Mouse (Mus musculus) kidney, adult 2 months (tissue): ENCODE measurements around the gene Slc27a3.

ENCODE experiments used
- CTCF ChIP-seq: fragments of 200-500 bp; conservative IDR thresholded peaks from 2 replicates; pipeline ENCODE4 v1.5.1; 2011; ENCODE audit warnings: low read depth, mild to moderate bottlenecking, control low read depth, low read length, moderate library complexity, mixed read lengths; ENCODE audit not compliant: insufficient read depth, insufficient read length
- POLR2A ChIP-seq: fragments of 200-500 bp; IDR thresholded peaks from one replicate; pipeline ENCODE4 v1.6.1; 2011; ENCODE audit warnings: low read depth, low read length, control low read depth

DNA sequence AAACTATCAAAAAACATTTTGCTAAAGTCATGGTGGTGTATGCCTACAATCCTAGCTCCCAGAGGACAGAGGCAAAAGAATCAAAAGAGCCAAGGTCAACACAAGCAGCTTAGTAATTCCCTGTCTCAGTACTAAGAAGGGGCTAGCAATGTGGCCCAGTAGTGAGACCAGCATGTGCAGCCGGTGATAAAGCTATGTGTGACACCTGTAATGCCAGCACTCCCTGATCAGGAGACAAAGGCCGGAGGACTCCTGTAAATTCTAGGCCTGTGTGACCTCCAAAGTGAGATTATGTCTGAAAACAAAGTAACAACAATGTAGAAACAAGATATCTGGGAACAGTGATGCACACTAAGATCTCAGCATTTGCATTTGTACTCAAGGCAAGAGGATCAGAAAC lies 35.8 kb upstream of the Slc27a3 start:
- TF ChIP-seq POLR2A = no peak
- TF ChIP-seq CTCF = no peak
